Mouse (Mus musculus): ENCODE results near the gene Plcl1. TPM values are rescaled to one million over a fixed set of nuclear protein-coding genes. Genes with fewer than 3 reads are reported as not detected.

Plcl1 gene
- total RNA-seq, 2 experiments from 2014 or later = not detected

GRCm38 (mm10) chr1:55590047-55590446 is 184.3 kb downstream of the Plcl1 start:
- no peak for ATAC-seq (replicated peaks; ENCODE audit: low FRiP score, poor library complexity, severe bottlenecking)

- ATAC-seq (replicated peaks; ENCODE audit: low FRiP score, poor library complexity, severe bottlenecking) = no peak
These were observed 194.8 kb downstream of the Plcl1 start for GRCm38 (mm10) chr1:55600496-55600895.

DNA sequence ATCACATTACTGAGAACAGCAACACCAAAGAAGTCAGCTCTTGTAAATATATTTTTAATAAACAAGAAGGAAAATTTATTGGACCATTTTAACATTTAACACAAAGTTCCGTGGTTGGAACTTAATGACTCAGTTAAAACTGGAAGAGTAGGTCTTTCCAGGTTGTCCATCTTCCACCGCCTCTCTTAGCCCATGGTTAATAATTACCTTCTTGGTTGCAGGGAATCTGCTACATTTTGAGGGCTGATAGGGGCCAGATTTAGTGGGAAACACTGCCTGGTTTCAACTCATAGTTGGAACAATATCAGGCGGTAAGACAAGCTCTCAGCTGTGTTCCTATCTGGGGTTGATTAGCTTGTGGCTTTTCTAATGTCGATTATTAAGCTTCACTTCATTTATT is 198.9 kb downstream of the Plcl1 start:
- no peak for ATAC-seq (replicated peaks; ENCODE audit: low FRiP score, poor library complexity, severe bottlenecking)

- no peak for ATAC-seq (replicated peaks; ENCODE audit: low FRiP score, poor library complexity, severe bottlenecking)
These were observed 199.7 kb downstream of the Plcl1 start for GRCm38 (mm10) chr1:55605450-55605849.

DNA sequence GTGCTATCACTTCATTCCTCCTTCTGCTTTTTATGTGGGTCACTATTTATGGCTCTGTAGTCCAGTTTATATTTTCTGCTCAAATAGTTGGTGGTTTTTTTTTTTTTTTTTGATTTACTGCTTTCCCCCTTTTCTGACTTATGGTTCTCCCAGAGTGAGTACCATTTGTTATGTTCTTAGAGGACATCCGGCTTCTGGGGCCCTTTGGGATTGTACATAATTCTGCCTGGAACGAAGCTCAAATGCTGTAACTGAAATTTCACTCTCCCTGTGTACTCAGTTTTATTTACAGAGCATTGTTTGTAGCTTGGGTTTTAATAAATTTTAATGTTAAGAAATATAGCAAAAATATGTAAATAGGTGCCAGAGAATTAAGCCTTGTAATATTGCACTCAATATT is 200.2 kb downstream of the Plcl1 start:
- ATAC-seq (replicated peaks; ENCODE audit: low FRiP score, poor library complexity, severe bottlenecking) = no peak

DNA sequence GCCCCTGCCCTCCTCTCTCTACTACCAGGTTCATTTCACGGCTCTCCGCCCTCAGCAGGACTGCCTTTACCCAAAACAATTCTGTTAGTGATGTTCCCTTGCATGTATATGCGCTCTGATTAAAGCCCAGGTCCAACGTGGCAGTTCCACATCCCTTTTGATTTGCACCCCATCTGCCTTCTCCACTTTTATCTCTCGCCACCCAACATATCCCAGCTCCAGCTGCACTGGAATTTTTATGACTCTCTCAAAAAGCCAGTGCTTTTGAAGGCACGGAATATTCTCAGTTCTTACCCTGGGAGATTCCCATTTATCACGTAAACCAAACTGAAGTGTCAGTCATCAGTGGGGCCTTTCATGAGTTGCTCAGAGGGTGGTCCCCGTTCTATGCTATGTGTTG is 200.7 kb downstream of the Plcl1 start:
- no peak for ATAC-seq (replicated peaks; ENCODE audit: low FRiP score, poor library complexity, severe bottlenecking)

- no peak for ATAC-seq (replicated peaks; ENCODE audit: low FRiP score, poor library complexity, severe bottlenecking)
These were observed 207.1 kb downstream of the Plcl1 start for GRCm38 (mm10) chr1:55612759-55613328.

- no peak for ATAC-seq (replicated peaks; ENCODE audit: low FRiP score, poor library complexity, severe bottlenecking)
These were observed 212.1 kb downstream of the Plcl1 start for GRCm38 (mm10) chr1:55617857-55618256.

DNA sequence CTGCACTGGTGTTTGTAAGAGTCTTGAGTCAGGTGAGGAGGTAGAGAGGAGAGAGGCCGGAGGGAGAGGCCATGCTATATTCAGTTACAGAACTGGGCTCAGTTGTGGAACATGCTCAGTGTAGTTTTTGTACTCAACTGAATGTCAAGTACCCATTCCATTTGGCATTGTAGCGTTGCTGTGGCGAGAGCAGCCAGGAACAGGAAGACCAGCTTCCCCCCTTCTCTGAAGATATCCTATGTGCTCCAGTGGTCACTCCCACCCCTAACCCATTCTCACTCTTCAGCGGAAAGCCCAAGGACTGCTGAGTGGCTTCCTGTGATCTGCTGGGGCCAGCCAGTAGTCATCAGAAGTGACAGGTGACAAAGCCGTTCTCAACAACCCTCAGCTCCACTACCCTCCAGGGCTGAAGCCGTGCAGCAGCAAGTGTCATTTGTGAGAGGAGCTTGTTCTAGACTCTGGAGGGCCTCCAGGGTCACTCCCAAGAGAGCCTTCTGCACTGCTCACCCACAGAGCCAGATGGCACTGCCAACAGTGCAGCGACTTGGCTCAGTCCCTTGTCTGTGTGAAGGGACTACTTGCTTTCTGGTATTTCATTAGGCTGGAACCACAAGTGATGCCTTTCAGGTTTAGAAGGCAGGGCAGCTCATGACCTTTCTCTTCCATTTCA is 213.0 kb downstream of the Plcl1 start:
- ATAC-seq (replicated peaks; ENCODE audit: low FRiP score, poor library complexity, severe bottlenecking) = no peak

GRCm38 (mm10) chr1:55631496-55631895 is 225.8 kb downstream of the Plcl1 start:
- ATAC-seq (replicated peaks; ENCODE audit: low FRiP score, poor library complexity, severe bottlenecking) = no peak

- no peak for ATAC-seq (replicated peaks; ENCODE audit: low FRiP score, poor library complexity, severe bottlenecking)
These were observed 226.3 kb downstream of the Plcl1 start for GRCm38 (mm10) chr1:55632024-55632423.

DNA sequence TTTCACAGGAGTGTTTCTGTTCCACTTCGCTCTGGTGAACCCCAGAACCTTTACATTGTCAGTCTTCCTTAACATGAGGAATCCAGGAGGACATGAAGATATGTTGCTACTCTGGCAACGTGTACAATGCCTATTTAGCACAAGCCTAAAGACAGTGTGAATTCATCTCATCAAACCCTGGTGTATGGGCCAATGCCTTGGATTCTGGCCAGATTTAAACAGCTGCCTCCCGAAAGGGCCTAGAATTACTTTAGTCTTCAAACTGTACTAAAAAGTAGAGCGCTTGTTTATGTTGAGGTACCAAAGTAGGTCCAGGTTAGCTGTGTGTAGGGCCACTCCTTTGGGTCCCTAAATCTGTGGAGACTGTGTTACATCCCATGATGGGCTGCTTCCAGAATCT is 227.6 kb downstream of the Plcl1 start:
- ATAC-seq (replicated peaks; ENCODE audit: low FRiP score, poor library complexity, severe bottlenecking) = no peak

DNA sequence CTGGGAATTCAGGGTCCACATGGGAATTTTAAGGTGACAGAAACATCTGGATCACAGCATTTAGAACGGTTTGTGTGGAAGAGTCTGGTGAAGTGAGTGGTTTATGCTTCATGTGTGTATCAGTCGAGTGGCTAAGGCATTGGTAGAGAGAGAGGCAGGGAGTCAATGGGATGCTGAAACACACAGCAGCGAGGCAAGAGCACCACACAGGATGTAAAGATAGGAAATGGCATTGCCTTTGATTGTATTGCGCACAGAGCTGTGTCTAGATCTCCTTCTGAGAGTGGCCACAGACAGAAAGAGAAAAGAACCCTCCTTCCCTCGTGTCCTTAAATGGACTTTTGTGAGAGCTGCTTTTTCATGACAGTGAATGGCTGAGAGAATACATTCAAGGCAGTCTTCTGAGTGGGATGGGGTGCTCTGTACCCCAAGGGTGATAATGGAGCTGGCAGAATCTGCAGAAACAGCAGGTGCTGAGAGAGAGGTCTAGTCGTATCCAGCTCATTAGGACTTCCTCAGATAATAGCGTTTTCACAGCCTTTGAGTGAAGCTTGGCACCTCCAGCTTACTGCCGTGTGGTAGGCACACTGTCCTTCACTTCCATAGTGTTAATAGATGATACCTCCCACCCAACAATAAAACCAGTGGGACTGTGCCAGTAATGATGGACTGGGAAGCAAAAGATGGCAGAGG is 253.9 kb downstream of the Plcl1 start:
- ATAC-seq (replicated peaks; ENCODE audit: low FRiP score, poor library complexity, severe bottlenecking) = no peak

- ATAC-seq (replicated peaks; ENCODE audit: low FRiP score, poor library complexity, severe bottlenecking) = no peak
These were observed 255.7 kb downstream of the Plcl1 start for GRCm38 (mm10) chr1:55661381-55661780.

DNA sequence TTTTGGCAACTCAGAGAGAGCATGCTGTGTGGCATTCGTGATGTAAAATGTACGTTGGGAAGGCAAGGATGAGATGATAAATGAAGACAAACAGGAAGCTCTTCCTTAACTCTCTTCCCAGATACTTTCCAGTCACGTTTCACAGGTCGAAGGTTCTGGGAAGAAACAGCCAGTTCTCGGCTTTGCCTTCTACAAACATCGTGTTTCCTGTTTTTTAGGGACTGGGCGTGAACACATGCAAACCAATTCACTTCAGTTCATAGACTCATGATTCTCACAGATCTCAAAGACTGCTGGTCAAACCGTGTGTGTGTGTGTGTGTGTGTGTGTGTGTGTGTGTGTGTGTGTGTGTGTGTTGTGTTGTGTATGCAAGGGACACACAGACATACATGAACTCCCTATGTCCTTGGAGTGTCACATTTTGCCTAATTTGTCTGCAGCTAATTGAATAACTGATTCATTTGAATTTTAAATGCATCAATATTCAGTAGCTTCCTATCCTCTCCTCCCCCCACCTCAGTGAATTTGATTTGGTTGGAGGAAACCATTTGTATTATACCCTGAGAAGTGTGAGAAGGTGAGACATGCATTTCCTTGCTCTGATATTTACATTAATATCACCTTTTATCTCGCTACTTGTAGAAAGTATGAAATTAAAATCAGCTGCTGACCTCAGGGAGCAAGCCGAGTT is 259.6 kb downstream of the Plcl1 start:
- no peak for ATAC-seq (replicated peaks; ENCODE audit: low FRiP score, poor library complexity, severe bottlenecking)

- no peak for ATAC-seq (replicated peaks; ENCODE audit: low FRiP score, poor library complexity, severe bottlenecking)
These were observed 260.3 kb downstream of the Plcl1 start for GRCm38 (mm10) chr1:55665828-55666673.

- no peak for ATAC-seq (replicated peaks; ENCODE audit: low FRiP score, poor library complexity, severe bottlenecking)
These were observed 261.1 kb downstream of the Plcl1 start for GRCm38 (mm10) chr1:55666798-55667197.

GRCm38 (mm10) chr1:55668622-55669237 is 263.0 kb downstream of the Plcl1 start:
- ATAC-seq (replicated peaks; ENCODE audit: low FRiP score, poor library complexity, severe bottlenecking) = no peak

DNA sequence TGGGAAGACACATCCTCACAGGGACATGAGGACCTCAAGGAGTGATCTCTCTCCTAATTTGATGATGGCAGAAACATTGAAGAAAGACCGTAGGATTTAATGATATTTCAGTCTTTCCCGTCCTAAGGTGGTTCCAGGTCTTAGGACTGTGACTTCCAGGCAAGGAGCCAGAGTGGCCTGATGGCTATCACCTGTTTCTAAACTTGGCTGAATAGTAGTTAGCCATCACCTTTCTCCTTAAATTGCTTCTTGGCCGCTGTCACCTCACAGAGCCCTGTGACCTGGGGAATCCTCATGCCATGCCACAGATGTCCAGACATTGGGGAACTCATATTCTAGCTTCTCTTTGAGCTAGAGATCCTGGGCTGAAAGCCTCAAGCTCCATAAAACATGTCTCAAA is 277.0 kb downstream of the Plcl1 start:
- ATAC-seq (replicated peaks; ENCODE audit: low FRiP score, poor library complexity, severe bottlenecking) = no peak

All from erythroblast, adult 5-6 weeks (primary cell).